In the genomic region with DNA sequence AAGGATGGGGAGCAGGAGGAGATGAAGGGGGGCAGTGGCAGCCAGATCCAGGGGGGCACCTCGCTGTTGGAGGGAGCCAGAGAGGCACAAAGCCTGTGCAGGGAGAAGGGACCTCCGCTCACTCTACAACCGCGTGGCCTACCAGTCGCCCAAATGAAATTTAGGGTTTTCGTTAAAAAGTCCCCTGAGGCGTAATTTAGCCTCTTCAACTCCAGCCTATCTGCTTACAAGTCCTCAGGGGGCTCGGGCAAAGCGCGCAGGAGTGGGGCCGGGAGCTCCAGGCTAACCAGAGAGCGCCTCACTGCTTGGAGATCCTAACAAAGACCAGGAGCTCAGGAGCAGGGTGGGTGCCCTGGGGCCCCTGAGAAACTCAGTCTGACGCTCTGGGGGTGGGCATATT, we compare ENCODE assay signal across 9 mouse cellular contexts. TPM values are rescaled to one million over a fixed set of nuclear protein-coding genes. Genes with fewer than 3 reads are reported as not detected.
DNase-seq lines count a peak whose midpoint lies in the region; ATAC-seq lines count a peak whose summit lies in the region.
"Had no signal": no experiment of that assay in that cellular context is flagged by ENCODE, and none has a peak within 500 bp of the region (broad histone marks: within the 10 kb centered on the region; RNA-seq: fewer than 3 reads in every experiment).

No protein-coding gene starts in this region.

- 17% methylated on average over 13 of the region's 13 CpGs for WGBS in lung, embryonic 15.5 days

- intact Hi-C loops in left cerebral cortex, postnatal 25 days (cut with DNase I), result loop anchor here (2.0 to 5.0 kb wide), 6 partner anchors 185 to 541 kb away; no protein-coding TSS in a partner anchor

- peak overlapping the region; percentile 39 for H3K4me3 ChIP-seq in lung, embryonic 15.5 days

- peak; percentile 56 for ATAC-seq in lung, embryonic 15.5 days (ENCODE audit: borderline replicate concordance, extremely low read depth, low FRiP score, low TSS enrichment)

- DNase-seq in lung, adult 18-20 months, result no peak
- DNase-seq in embryo, embryonic 11 days, result peak; percentile 77
- DNase-seq in heart, postnatal 4 days, result peak; percentile 28
- peak; percentile 19 to 42 for DNase-seq in lung, postnatal 4 days
- DNase-seq in thymus, postnatal 36 days, result peak; percentile 9 to 24
- DNase-seq in left cerebral cortex, postnatal 25 days (ENCODE audit: low spot score in 2 of 2), result no peak
- DNase-seq in natural killer cell, adult 2 months (ENCODE audit: low spot score in 2 of 2), result no peak

- no peaks in the 10 kb centered on the region for H3K27me3 ChIP-seq in lung, embryonic 15.5 days

- H3K4me2 ChIP-seq in lung, embryonic 15.5 days, result peak overlapping the region; percentile 80

- H3K36me3 ChIP-seq in lung, embryonic 15.5 days, result peaks cover 1% of the 10 kb centered on the region; the same call in 1 of the 2 replicates

- no peaks in the 10 kb centered on the region for H3K9me3 ChIP-seq in lung, embryonic 15.5 days

- peak overlapping the region; percentile 39 for H3K9ac ChIP-seq in lung, embryonic 15.5 days

- H3K27ac ChIP-seq in lung, embryonic 15.5 days, result peak overlapping the region; percentile 70

- peaks cover 23% of the 10 kb centered on the region for H3K4me1 ChIP-seq in lung, embryonic 15.5 days

RNA-seq across cellular contexts. Expression of a gene that starts 41.8 kb away (rescaled TPM):
- polyA plus RNA-seq in lung, embryonic 15.5 days (2015; fragmentation: Nextera tagmentation; extraction: Ambion mirVana), result 2.8 and 3.2 TPM in 2 replicates
- total RNA-seq in heart, postnatal 4 days (2021), result 1 to 10 TPM; 1.6 TPM
- total RNA-seq in left cerebral cortex, postnatal 25 days (2021), result not detected
- total RNA-seq: left cerebral cortex, postnatal 36 days had no signal

Comparison
In these comparisons a context has a peak if more than half of its experiments do, and no peak if none do; other contexts are left out.
1. DNase-seq: peak in embryo, embryonic 11 days (single experiment), heart, postnatal 4 days (single experiment), lung, postnatal 4 days (2 of 2) and thymus, postnatal 36 days (2 of 2); none in lung, adult 18-20 months (0 of 2), left cerebral cortex, postnatal 25 days (0 of 2) and natural killer cell, adult 2 months (0 of 2).